Mouse (Mus musculus): ENCODE data around the gene Jund. TPM values are rescaled to one million over a fixed set of nuclear protein-coding genes. Genes with fewer than 3 reads are reported as not detected.
A peak's percentile ranks its signal among the peaks of the same experiment; 100 is the strongest.

Gene Jund
- total RNA-seq, 2 experiments from 2014 or later, result 124 to 138 TPM

DNA sequence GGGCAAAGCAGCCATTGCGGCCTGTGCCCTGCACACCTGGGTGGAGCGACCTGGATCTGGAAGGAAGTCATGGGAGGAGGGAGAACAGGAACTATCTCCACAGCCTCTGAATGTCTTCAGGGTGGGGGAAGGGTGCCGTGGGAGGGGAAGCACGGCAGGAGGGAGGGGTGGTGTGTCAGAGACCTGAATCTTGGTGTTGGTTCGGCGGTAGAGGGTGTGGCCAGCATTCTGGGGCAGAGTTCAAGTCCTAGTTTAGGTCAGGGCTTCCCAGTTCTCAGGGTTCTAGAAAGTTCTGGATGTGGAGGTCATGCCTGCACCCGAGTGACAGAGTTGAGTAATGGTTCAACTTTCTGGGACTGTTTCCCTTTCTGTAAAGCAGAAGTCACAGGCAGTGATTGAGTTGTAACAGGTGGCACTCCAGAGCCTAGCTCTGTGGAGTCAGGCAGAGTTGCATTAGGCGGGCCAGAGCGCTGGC, 21.1 kb downstream of the Jund start:
- intact Hi-C loops (cut with DNase I), result loop anchor here (1.0 to 5.0 kb wide), 4 partner anchors 32 to 121 kb away; no protein-coding TSS in a partner anchor
- peak in 1 of 2 experiments; percentile 26 for DNase-seq

DNA sequence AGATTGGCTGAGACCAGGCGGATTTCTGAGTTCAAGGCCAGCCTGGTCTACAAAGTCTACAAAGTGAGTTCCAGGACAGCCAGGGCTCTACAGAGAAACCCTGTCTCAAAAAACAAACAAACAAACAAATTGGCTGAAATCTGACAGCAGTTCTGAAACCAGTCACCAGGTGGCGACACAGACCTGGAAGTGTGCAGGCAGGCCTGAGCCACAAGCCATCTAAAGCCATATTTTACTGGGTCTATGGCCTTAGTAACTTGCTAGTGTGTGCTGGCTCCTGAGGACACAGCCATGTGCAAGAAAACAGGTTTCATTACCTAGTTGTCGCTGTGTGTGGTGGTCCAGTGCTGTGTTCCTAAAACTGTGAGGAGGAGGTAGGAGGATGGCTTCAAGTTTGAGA, 22.0 kb downstream of the Jund start:
- intact Hi-C loops (cut with DNase I), result loop anchor here (1.0 to 5.0 kb wide), 4 partner anchors 32 to 121 kb away; no protein-coding TSS in a partner anchor
- DNase-seq, result peak; percentile 88 to 92

GRCm38 (mm10) chr8:70721601-70722000, 22.9 kb downstream of the Jund start:
- no peak for DNase-seq
- intact Hi-C loops (cut with DNase I), result loop anchor here (5.0 kb wide), 1 partner anchor 101 kb away; no protein-coding TSS in a partner anchor

DNA sequence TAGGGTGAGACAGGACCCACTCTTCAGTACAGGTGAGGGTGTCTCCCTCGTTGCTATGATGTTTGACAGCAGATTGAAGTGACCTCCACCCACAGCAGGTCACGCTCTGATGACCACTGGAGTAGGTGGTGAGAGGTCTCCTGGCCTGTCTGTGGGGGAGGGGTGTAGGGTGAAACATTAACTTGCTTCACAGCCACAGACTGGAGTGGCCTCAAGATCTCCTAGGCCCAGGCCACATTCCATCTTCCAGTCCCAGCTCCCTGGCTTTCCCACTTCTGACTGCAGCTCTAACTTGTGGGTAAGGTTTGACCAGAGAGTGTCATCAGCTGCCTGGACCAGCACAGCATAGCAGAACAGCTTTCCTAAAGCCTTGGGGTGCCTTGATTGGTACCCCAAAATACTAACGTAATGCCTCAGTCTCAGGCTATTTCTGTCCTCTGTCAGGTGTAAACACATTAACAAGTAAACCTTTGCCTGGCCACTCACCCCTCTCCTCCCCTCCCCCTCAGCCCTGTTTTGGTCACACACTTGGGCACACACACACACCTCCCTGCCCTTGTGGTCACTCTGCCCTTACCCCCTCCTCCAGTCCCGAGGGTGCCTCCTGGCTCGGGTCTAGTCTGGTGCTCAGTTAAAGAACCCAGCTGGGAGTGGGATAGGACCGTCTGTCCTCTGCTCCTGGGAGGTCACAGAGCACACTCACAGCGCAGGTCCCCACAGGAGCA, 24.9 kb downstream of the Jund start, which contains the start of gene Pde4c:
Gene Pde4c (plus strand): TSS at position 235 of the 725 bp plus-strand sequence.
- no peak for DNase-seq

GRCm38 (mm10) chr8:70724216-70724615, 25.5 kb downstream of the Jund start:
- no peak for DNase-seq
- intact Hi-C loops (cut with DNase I), result loop anchor here (5.0 kb wide), 1 partner anchor 98 kb away; no protein-coding TSS in a partner anchor

More for the DNA sequence above, 24.9 kb downstream of the Jund start, which contains the start of gene Pde4c:
- intact Hi-C loops (cut with DNase I), result loop anchor here (5.0 kb wide), 1 partner anchor 99 kb away; no protein-coding TSS in a partner anchor

GRCm38 (mm10) chr8:70725792-70726447, 27.2 kb downstream of the Jund start:
- no peak for DNase-seq
- intact Hi-C loops (cut with DNase I), result no loop called here

- no peak for DNase-seq
- intact Hi-C loops (cut with DNase I), result no loop called here
Measured at GRCm38 (mm10) chr8:70726721-70727120, 28.0 kb downstream of the Jund start.

GRCm38 (mm10) chr8:70729808-70730475, 31.2 kb downstream of the Jund start:
- no peak for DNase-seq
- intact Hi-C loops (cut with DNase I), result no loop called here

DNA sequence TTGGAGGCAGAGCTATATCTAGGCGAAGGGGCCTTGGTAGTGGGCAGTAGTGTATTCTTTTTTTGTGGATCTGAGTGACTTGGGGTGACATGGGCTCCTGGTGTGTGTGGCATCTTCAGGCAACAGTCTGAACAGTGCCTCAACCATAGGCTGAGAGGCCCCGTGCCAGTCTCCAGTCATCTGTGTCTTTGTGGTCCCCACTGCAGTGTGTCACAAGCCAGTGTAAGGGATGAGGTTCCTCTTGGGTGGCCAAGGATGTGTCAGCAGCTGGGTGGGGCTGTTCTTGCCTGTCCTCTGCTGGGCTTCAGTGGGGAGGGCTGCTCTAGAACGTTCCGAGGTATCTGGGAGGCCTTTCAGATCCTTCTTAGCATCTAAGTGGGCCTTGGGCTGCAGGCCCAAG, 32.2 kb downstream of the Jund start:
- no peak for DNase-seq

GRCm38 (mm10) chr8:70737705-70738104, 39.0 kb downstream of the Jund start:
- intact Hi-C loops (cut with DNase I), result no loop called here
- DNase-seq, result no peak

More for the DNA sequence above, 32.2 kb downstream of the Jund start:
- intact Hi-C loops (cut with DNase I), result no loop called here

- DNase-seq, result no peak
- intact Hi-C loops (cut with DNase I), result no loop called here
Measured at GRCm38 (mm10) chr8:70738211-70738610, 39.5 kb downstream of the Jund start.

- no peak for DNase-seq
- intact Hi-C loops (cut with DNase I), result no loop called here
Measured at GRCm38 (mm10) chr8:70741661-70742060, 42.9 kb downstream of the Jund start.

GRCm38 (mm10) chr8:70742176-70742575, 43.4 kb downstream of the Jund start:
- intact Hi-C loops (cut with DNase I), result no loop called here
- DNase-seq, result no peak

DNA sequence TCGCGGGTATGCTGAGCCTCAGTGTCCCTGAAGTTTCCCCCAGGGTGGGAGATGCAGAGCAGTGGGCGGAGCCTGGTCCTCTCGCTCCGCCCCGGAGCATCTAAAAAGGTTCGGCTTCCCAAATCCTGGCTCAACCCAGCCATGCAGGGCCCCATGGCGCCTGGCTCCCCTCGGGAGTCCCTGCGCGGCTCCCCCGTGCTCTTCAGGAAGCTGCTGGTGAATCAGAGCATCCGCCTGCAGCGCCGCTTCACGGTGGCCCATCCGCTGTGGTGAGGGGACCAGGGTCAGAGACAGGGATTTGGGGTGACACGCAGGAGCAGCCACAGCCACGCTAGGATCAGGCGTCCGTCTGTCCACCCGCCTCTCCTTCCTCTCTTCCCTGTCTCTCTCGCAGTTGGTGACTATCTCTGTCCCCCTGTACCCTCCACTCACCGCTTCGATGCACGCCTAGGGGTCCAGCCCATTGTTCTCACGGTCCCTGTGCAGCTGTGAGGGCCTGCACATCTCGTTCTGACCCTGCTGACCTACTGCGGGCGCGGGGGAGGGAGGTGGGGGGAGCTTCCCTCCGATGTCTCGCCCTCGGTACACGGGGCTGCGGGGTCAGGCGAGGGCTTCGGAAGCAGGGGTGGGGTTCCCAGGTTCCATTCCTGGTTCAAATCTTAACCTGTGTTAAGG, 44.4 kb downstream of the Jund start:
- DNase-seq, result peak in 1 of 2 experiments; percentile 47
- intact Hi-C loops (cut with DNase I), result no loop called here

GRCm38 (mm10) chr8:70743656-70744590, 45.2 kb downstream of the Jund start:
- DNase-seq, result peak; percentile 71 to 79

GRCm38 (mm10) chr8:70744806-70745205, 46.1 kb downstream of the Jund start:
- no peak for DNase-seq
- intact Hi-C loops (cut with DNase I), result loop anchor here (1.0 kb wide), 1 partner anchor 7 kb away; no protein-coding TSS in a partner anchor

More at GRCm38 (mm10) chr8:70743656-70744590, 45.2 kb downstream of the Jund start:
- intact Hi-C loops (cut with DNase I), result loop anchor here (1.0 kb wide), 1 partner anchor 8 kb away; no protein-coding TSS in a partner anchor

DNA sequence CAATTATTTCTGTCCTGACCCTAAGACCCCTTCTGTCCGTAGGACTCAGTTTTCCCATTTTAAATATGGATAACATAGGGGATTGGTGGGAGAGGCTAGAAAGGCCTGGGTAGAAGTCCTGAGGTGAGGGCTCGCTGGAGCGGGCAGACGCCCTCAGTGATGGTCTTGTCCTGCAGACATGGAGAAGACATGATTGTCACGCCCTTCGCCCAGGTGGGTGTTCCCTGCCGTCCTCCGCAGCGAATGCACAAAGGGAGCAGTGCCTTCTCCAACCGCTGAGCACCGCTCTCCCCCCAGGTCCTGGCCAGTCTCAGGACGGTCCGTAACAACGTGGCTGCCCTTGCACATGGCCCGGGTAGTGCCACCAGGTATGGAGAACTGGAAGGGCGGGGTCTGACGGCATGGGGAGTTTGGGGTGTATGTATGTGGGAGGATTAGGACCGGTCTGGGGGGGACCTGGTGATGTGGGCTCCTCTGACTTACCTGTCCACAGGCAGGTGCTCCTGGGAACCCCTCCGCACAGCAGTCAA, 47.0 kb downstream of the Jund start:
- intact Hi-C loops (cut with DNase I), result no loop called here
- DNase-seq, result no peak

DNA sequence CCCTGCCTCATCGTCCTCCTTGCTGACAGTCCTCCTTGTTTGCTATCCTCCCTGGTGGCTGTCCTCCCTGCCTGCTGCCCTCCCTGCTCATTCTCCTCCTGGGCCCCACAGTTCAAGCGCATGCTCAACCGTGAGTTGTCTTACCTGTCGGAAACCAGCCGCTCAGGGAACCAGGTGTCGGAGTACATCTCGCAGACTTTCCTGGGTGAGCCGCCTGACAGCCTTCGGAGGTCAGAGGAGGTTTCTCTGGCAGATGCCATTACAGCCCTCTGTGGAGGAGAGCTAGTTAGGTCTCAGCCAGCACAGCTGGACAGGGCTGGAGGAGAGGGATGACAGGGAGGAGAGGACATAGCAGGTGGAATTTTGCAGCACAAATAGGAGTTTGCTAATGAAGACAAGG, 47.9 kb downstream of the Jund start:
- no peak for DNase-seq
- intact Hi-C loops (cut with DNase I), result no loop called here
